Mouse (Mus musculus): ENCODE measurements around the gene Fam222a. TPM values are rescaled to one million over a fixed set of nuclear protein-coding genes. Genes with fewer than 3 reads are reported as not detected.

Fam222a gene
- polyA plus RNA-seq, 1 experiment from 2014 or later: 3.4 TPM

GRCm38 (mm10) chr5:114560965-114561364 lies 6.9 kb upstream of the Fam222a start:
- no peak overlapping the region for H3K9ac ChIP-seq
- H3K4me3 ChIP-seq: no peak overlapping the region
- H3K4me2 ChIP-seq (replicated peaks): no peak overlapping the region
- H3K27me3 ChIP-seq: no peaks in the 10 kb centered on the region
- H3K9me3 ChIP-seq: 0 out of 2 replicates have a peak, but pooled peaks cover 6% of the 10 kb centered on the region
- whole genome bisulfite sequencing: 57% methylated on average over 5 of the region's 5 CpGs
- peaks cover 26% of the 10 kb centered on the region for H3K4me1 ChIP-seq
- H3K36me3 ChIP-seq: no peaks in the 10 kb centered on the region
- H3K27ac ChIP-seq: no peak overlapping the region
- no peak for ATAC-seq (ENCODE audit: insufficient number of reproducible peaks, insufficient read depth, low FRiP score, low TSS enrichment)

- Histone ChIP-seq H3K4me1 (peaks cover 22% of the 10 kb centered on the region), H3K27me3 (peaks cover 9% of the 10 kb centered on the region), H3K4me2 (replicated peaks) (no peak overlapping the region), H3K9me3 (0 out of 2 replicates have a peak, but pooled peaks cover 6% of the 10 kb centered on the region), H3K36me3 (no peaks in the 10 kb centered on the region), H3K4me3 (no peak overlapping the region), H3K27ac (no peak overlapping the region), H3K9ac (no peak overlapping the region)
- WGBS: 91% methylated on average over 7 of the region's 7 CpGs
- no peak for ATAC-seq (ENCODE audit: insufficient number of reproducible peaks, insufficient read depth, low FRiP score, low TSS enrichment)
Measured at GRCm38 (mm10) chr5:114563994-114564393, 3.8 kb upstream of the Fam222a start.

- Histone ChIP-seq H3K4me3 (no peak overlapping the region), H3K9ac (0 out of 2 replicates have a peak overlapping the region, but pooled peaks have one; percentile 2), H3K9me3 (0 out of 2 replicates have a peak, but pooled peaks cover 6% of the 10 kb centered on the region), H3K4me2 (replicated peaks) (no peak overlapping the region), H3K36me3 (no peaks in the 10 kb centered on the region), H3K27ac (no peak overlapping the region), H3K27me3 (peaks cover 19% of the 10 kb centered on the region), H3K4me1 (peaks cover 32% of the 10 kb centered on the region)
- 4% methylated on average over 12 of the region's 12 CpGs for WGBS
- ATAC-seq (ENCODE audit: insufficient number of reproducible peaks, insufficient read depth, low FRiP score, low TSS enrichment): no peak
Measured at GRCm38 (mm10) chr5:114565305-114565704, 2.5 kb upstream of the Fam222a start.

GRCm38 (mm10) chr5:114565751-114566150 lies 2.1 kb upstream of the Fam222a start:
- Histone ChIP-seq H3K4me1 (peaks cover 32% of the 10 kb centered on the region), H3K27ac (no peak overlapping the region), H3K36me3 (no peaks in the 10 kb centered on the region), H3K4me3 (no peak overlapping the region), H3K9me3 (0 out of 2 replicates have a peak, but pooled peaks cover 6% of the 10 kb centered on the region), H3K4me2 (replicated peaks) (no peak overlapping the region), H3K27me3 (peaks cover 23% of the 10 kb centered on the region), H3K9ac (no peak overlapping the region)
- WGBS: 64% methylated on average over 6 of the region's 6 CpGs
- no peak for ATAC-seq (ENCODE audit: insufficient number of reproducible peaks, insufficient read depth, low FRiP score, low TSS enrichment)

- H3K4me3 ChIP-seq: 0 out of 2 replicates have a peak overlapping the region, but pooled peaks have one; percentile 66
- H3K4me1 ChIP-seq: peaks cover 36% of the 10 kb centered on the region
- peaks cover 30% of the 10 kb centered on the region for H3K27me3 ChIP-seq
- H3K27ac ChIP-seq: no peak overlapping the region
- H3K9me3 ChIP-seq: 0 out of 2 replicates have a peak, but pooled peaks cover 6% of the 10 kb centered on the region
- H3K9ac ChIP-seq: no peak overlapping the region
- no peaks in the 10 kb centered on the region for H3K36me3 ChIP-seq
- H3K4me2 ChIP-seq (replicated peaks): peak overlapping the region; percentile 96; the same call in 1 of the 2 replicates
- 88% methylated on average over 10 of the region's 10 CpGs for whole genome bisulfite sequencing
- ATAC-seq (ENCODE audit: insufficient number of reproducible peaks, insufficient read depth, low FRiP score, low TSS enrichment): no peak
Measured at GRCm38 (mm10) chr5:114566461-114566860, 1.4 kb upstream of the Fam222a start.

- Histone ChIP-seq H3K4me1 (peaks cover 42% of the 10 kb centered on the region), H3K4me3 (peak overlapping the region; percentile 66), H3K9ac (peak overlapping the region; percentile 62), H3K4me2 (replicated peaks) (peak overlapping the region; percentile 96), H3K27ac (peak overlapping the region; percentile 75), H3K36me3 (no peaks in the 10 kb centered on the region), H3K27me3 (peaks cover 37% of the 10 kb centered on the region), H3K9me3 (0 out of 2 replicates have a peak, but pooled peaks cover 6% of the 10 kb centered on the region)
- peak; percentile 89 for ATAC-seq (ENCODE audit: insufficient number of reproducible peaks, insufficient read depth, low FRiP score, low TSS enrichment)
- WGBS: under 1% methylated on average over 51 of the region's 52 CpGs
Measured at GRCm38 (mm10) chr5:114567075-114567517, 720 bp upstream of the Fam222a start.

- Histone ChIP-seq H3K27me3 (peaks cover 52% of the 10 kb centered on the region), H3K4me3 (peak overlapping the region; percentile 66), H3K36me3 (no peaks in the 10 kb centered on the region), H3K27ac (no peak overlapping the region), H3K9me3 (0 out of 2 replicates have a peak, but pooled peaks cover under 1% of the 10 kb centered on the region), H3K4me2 (replicated peaks) (peak overlapping the region; percentile 96), H3K4me1 (peaks cover 48% of the 10 kb centered on the region), H3K9ac (peak overlapping the region; percentile 62; the same call in 1 of the 2 replicates)
- 30% methylated on average over 5 of the region's 5 CpGs for WGBS
- no peak for ATAC-seq (ENCODE audit: insufficient number of reproducible peaks, insufficient read depth, low FRiP score, low TSS enrichment)
Measured at GRCm38 (mm10) chr5:114568818-114569217, 1.0 kb downstream of the Fam222a start.

GRCm38 (mm10) chr5:114569918-114570670 lies 2.3 kb downstream of the Fam222a start:
- peak overlapping the region; percentile 96 for H3K4me2 ChIP-seq (replicated peaks)
- H3K4me3 ChIP-seq: peak overlapping the region; percentile 66
- peaks cover 54% of the 10 kb centered on the region for H3K4me1 ChIP-seq
- no peak overlapping the region for H3K27ac ChIP-seq
- H3K9me3 ChIP-seq: no peaks in the 10 kb centered on the region
- no peak for ATAC-seq (ENCODE audit: insufficient number of reproducible peaks, insufficient read depth, low FRiP score, low TSS enrichment)
- no peak overlapping the region for H3K9ac ChIP-seq
- WGBS: 19% methylated on average over 10 of the region's 16 CpGs
- H3K27me3 ChIP-seq: peaks cover 52% of the 10 kb centered on the region
- no peaks in the 10 kb centered on the region for H3K36me3 ChIP-seq

GRCm38 (mm10) chr5:114570791-114571450 lies 3.1 kb downstream of the Fam222a start:
- 3% methylated on average over 13 of the region's 14 CpGs for WGBS
- no peak for ATAC-seq (ENCODE audit: insufficient number of reproducible peaks, insufficient read depth, low FRiP score, low TSS enrichment)
- peak overlapping the region; percentile 37 for H3K4me3 ChIP-seq
- H3K9me3 ChIP-seq: no peaks in the 10 kb centered on the region
- no peak overlapping the region for H3K27ac ChIP-seq
- H3K4me2 ChIP-seq (replicated peaks): peak overlapping the region; percentile 65
- H3K4me1 ChIP-seq: peaks cover 59% of the 10 kb centered on the region
- H3K36me3 ChIP-seq: no peaks in the 10 kb centered on the region
- H3K27me3 ChIP-seq: peaks cover 52% of the 10 kb centered on the region
- peak overlapping the region; percentile 39; the same call in 1 of the 2 replicates for H3K9ac ChIP-seq

- Histone ChIP-seq H3K9ac (peak overlapping the region; percentile 39; the same call in 1 of the 2 replicates), H3K36me3 (no peaks in the 10 kb centered on the region), H3K9me3 (no peaks in the 10 kb centered on the region), H3K4me2 (replicated peaks) (peak overlapping the region; percentile 65), H3K27me3 (peaks cover 50% of the 10 kb centered on the region), H3K4me1 (peaks cover 64% of the 10 kb centered on the region), H3K4me3 (peak overlapping the region; percentile 37), H3K27ac (no peak overlapping the region)
- WGBS: 1% methylated on average over 39 of the region's 39 CpGs
- peak; percentile 16; the same call in 1 of the 2 replicates for ATAC-seq (ENCODE audit: insufficient number of reproducible peaks, insufficient read depth, low FRiP score, low TSS enrichment)
Measured at GRCm38 (mm10) chr5:114571451-114572030, 3.7 kb downstream of the Fam222a start.

- H3K36me3 ChIP-seq: no peaks in the 10 kb centered on the region
- no peak overlapping the region for H3K27ac ChIP-seq
- ATAC-seq (ENCODE audit: insufficient number of reproducible peaks, insufficient read depth, low FRiP score, low TSS enrichment): no peak
- H3K9me3 ChIP-seq: no peaks in the 10 kb centered on the region
- no peak overlapping the region for H3K9ac ChIP-seq
- H3K4me3 ChIP-seq: no peak overlapping the region
- H3K4me2 ChIP-seq (replicated peaks): peak overlapping the region; percentile 65; the same call in 1 of the 2 replicates
- peaks cover 69% of the 10 kb centered on the region for H3K4me1 ChIP-seq
- peaks cover 53% of the 10 kb centered on the region for H3K27me3 ChIP-seq
- 28% methylated on average over 2 of the region's 2 CpGs for WGBS
Measured at GRCm38 (mm10) chr5:114572997-114573396, 5.2 kb downstream of the Fam222a start.

Measured in embryonic facial prominence, embryonic 12.5 days (tissue).